Mouse (Mus musculus): Measurements from ENCODE around the gene Foxn4. TPM values are rescaled to one million over a fixed set of nuclear protein-coding genes. Genes with fewer than 3 reads are reported as not detected.

Foxn4 gene
- polyA plus RNA-seq, 1 experiment from 2014 or later, result 0.29 TPM

DNA sequence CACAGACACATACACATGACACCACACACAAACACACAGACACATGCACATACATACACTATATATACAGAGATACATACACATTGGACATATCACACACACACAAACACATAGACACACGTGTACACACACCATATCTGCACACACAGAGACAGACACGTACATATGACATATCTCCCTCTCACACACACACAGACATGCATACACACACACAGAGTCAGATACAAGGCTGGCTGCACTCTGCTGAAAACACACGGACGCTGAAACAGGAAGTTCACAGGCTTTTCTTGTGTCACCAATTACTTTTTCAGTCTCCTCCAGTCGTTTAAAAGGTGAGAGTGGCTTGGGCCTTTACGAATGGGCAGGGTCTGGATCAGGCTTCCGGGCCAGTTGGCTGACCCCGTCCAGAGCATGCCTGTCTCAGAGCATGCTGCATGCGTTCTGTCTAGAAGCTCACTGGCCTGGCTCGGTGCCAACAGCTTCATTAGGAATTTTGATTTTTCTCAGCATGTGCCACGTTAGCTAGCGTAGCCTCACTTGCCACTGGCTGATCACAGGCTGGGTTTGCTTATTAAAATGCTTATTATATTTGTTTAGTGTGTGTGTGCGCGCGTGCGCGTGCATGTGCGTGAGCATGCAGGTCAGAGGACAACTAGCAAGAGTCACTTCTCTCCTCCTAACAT, 24.7 kb upstream of the Foxn4 start:
- Histone ChIP-seq H3K27me3 (replicated peaks; ENCODE audit: control insufficient read depth, insufficient read depth, low read length) (peaks cover 15% of the 10 kb centered on the region), H3K9ac (ENCODE audit: low read depth, low read length) (no peak overlapping the region), H3K36me3 (ENCODE audit: control insufficient read depth, insufficient read depth, low read length) (no peaks in the 10 kb centered on the region), H3K27ac (ENCODE audit: low read depth, low read length) (no peak overlapping the region), H3K4me1 (ENCODE audit: control insufficient read depth, insufficient read depth, low read depth, low read length) (peaks cover 11% of the 10 kb centered on the region), H3K4me2 (ENCODE audit: low read length) (no peak overlapping the region), H3K9me3 (ENCODE audit: control insufficient read depth, low read length) (no peaks in the 10 kb centered on the region), H3K4me3 (ENCODE audit: low read length) (no peak overlapping the region)
- WGBS, result 33% methylated on average over 18 of the region's 18 CpGs
- no peak for ATAC-seq

DNA sequence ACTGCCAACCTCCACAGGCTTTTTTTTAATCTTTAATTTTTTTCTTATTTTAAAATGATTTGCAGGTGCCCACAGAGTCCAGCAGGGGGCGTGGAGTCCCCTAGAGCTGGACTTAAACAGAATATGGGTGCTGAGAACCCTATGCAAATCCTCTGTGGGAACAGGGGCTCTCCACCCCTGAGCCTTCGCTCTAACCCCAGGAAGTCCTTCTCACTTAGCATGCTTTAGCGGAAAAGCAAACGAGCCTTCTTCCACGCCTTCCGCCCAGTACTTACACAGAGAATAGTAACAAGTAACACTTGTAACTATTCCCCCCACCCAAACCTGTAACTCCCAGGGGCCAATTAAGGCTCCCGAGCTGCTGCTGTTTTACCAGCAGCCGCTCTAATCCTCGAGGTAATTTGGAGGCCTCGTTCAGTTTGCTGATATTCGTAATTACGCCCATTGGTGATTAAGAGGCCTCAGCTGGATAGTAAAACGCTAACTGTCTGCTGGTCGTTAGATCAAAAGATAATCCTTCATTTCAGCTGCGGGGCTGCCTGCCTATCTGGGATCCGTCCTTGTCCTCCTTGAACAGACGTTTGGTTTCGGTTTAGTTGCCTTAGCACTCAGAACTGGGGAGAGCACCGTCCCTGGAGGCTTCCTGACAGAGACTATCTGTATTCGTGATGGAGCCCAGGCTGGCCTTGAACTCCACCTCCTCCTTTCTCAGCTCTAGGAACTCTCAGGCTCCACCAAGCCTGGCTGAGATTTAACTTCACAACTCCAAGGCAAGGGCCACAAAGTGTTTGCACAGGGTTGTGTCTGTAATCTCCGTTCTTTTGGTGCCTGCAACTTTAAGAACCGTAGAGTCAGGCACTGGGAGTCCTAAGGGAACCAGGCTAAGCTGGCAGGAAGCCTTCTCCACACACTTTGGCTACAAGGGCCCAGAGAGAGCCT, 23.4 kb upstream of the Foxn4 start:
- H3K4me2 ChIP-seq (ENCODE audit: low read length), result no peak overlapping the region
- 28% methylated on average over 22 of the region's 22 CpGs for WGBS
- peaks cover 10% of the 10 kb centered on the region for H3K27me3 ChIP-seq (replicated peaks; ENCODE audit: control insufficient read depth, insufficient read depth, low read length)
- H3K4me3 ChIP-seq (ENCODE audit: low read length), result no peak overlapping the region
- no peak overlapping the region for H3K27ac ChIP-seq (ENCODE audit: low read depth, low read length)
- H3K36me3 ChIP-seq (ENCODE audit: control insufficient read depth, insufficient read depth, low read length), result no peaks in the 10 kb centered on the region
- ATAC-seq, result no peak
- H3K9me3 ChIP-seq (ENCODE audit: control insufficient read depth, low read length), result no peaks in the 10 kb centered on the region
- H3K9ac ChIP-seq (ENCODE audit: low read depth, low read length), result no peak overlapping the region
- H3K4me1 ChIP-seq (ENCODE audit: control insufficient read depth, insufficient read depth, low read depth, low read length), result peaks cover 11% of the 10 kb centered on the region

DNA sequence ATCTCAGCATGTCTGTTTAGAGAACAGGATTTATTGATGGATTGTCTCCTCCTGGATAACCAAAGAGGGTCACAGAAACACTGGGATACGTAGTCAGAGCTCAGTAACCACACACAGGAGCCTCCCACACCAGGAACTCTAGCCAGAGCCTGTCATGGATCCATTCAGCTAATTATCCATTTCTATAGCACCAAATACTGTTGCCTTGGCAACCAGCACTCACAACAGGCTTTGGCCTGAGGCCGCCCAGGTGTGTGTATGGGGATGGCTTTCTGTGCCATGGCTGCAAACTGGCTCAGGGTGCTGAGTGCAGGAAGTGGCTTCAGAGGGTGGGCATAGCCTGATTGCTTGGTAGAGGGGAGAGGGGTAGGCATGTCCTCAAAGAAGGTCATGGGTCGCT, 16.4 kb upstream of the Foxn4 start:
- H3K4me3 ChIP-seq (ENCODE audit: low read length), result no peak overlapping the region
- H3K27ac ChIP-seq (ENCODE audit: low read depth, low read length), result no peak overlapping the region
- peaks cover 5% of the 10 kb centered on the region for H3K4me1 ChIP-seq (ENCODE audit: control insufficient read depth, insufficient read depth, low read depth, low read length)
- H3K36me3 ChIP-seq (ENCODE audit: control insufficient read depth, insufficient read depth, low read length), result no peaks in the 10 kb centered on the region
- no peaks in the 10 kb centered on the region for H3K27me3 ChIP-seq (replicated peaks; ENCODE audit: control insufficient read depth, insufficient read depth, low read length)
- 46% methylated on average over 3 of the region's 3 CpGs for WGBS
- H3K4me2 ChIP-seq (ENCODE audit: low read length), result no peak overlapping the region
- H3K9me3 ChIP-seq (ENCODE audit: control insufficient read depth, low read length), result no peaks in the 10 kb centered on the region
- no peak overlapping the region for H3K9ac ChIP-seq (ENCODE audit: low read depth, low read length)
- ATAC-seq, result peak; percentile 75

- Histone ChIP-seq H3K36me3 (ENCODE audit: control insufficient read depth, insufficient read depth, low read length) (no peaks in the 10 kb centered on the region), H3K4me1 (ENCODE audit: control insufficient read depth, insufficient read depth, low read depth, low read length) (peaks cover 5% of the 10 kb centered on the region), H3K27me3 (replicated peaks; ENCODE audit: control insufficient read depth, insufficient read depth, low read length) (no peaks in the 10 kb centered on the region; the same call in 1 of the 2 replicates), H3K9me3 (ENCODE audit: control insufficient read depth, low read length) (no peaks in the 10 kb centered on the region), H3K9ac (ENCODE audit: low read depth, low read length) (no peak within 1 kb of the TSS), H3K4me3 (ENCODE audit: low read length) (no peak within 1 kb of the TSS), H3K27ac (ENCODE audit: low read depth, low read length) (no peak within 1 kb of the TSS), H3K4me2 (ENCODE audit: low read length) (no peak within 1 kb of the TSS)
- ATAC-seq, result no peak
- WGBS, result 50% methylated on average over 13 of the region's 13 CpGs
These were observed 15.3 kb upstream of the Foxn4 start, which contains the start of gene Myo1h for GRCm38 (mm10) chr5:114288874-114289273. Gene Myo1h, plus strand, starts transcription at chr5:114289166.

- Histone ChIP-seq H3K4me2 (ENCODE audit: low read length) (no peak overlapping the region), H3K36me3 (ENCODE audit: control insufficient read depth, insufficient read depth, low read length) (no peaks in the 10 kb centered on the region), H3K27me3 (replicated peaks; ENCODE audit: control insufficient read depth, insufficient read depth, low read length) (no peaks in the 10 kb centered on the region; the same call in 1 of the 2 replicates), H3K4me1 (ENCODE audit: control insufficient read depth, insufficient read depth, low read depth, low read length) (peaks cover 5% of the 10 kb centered on the region), H3K9me3 (ENCODE audit: control insufficient read depth, low read length) (no peaks in the 10 kb centered on the region), H3K9ac (ENCODE audit: low read depth, low read length) (no peak overlapping the region), H3K27ac (ENCODE audit: low read depth, low read length) (no peak overlapping the region), H3K4me3 (ENCODE audit: low read length) (no peak overlapping the region)
- 86% methylated on average over 5 of the region's 5 CpGs for WGBS
- no peak for ATAC-seq
These were observed 14.8 kb upstream of the Foxn4 start for GRCm38 (mm10) chr5:114288396-114288795.

DNA sequence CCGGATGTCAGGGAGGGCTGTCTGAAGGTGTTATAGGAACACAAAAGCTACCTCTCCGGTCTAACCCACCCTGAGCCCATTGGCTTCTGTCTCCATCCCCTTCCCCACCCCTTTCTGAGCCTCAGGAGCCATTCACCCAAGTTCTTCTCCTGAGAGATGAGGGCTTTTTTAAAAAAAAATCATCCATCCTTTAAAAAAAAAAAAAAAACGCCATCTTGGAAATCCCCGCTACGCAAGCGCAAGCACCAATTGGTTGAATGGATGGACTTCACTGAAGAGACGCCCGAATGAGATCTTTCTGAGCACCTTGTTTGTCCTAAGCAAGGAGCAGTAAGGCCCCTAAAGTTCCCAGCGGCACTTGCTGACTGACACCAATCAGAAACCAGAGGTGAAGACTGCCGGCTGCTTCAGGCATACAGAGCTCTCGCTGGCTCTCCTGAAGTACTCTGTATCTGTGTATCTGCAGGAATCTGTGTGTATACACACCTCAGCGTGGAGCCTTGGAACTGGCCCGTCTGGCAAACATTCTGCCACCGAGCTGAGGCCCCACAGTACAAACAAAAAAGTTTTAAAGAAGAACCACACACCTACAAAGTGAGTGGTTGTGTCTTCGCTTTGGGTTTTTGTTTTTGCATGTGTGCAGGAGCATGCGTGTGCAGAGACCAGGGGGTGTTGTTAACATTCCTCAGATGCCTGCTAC, 13.4 kb upstream of the Foxn4 start:
- no peak overlapping the region for H3K4me3 ChIP-seq (ENCODE audit: low read length)
- 87% methylated on average over 16 of the region's 16 CpGs for WGBS
- no peaks in the 10 kb centered on the region; the same call in 1 of the 2 replicates for H3K27me3 ChIP-seq (replicated peaks; ENCODE audit: control insufficient read depth, insufficient read depth, low read length)
- peaks cover 5% of the 10 kb centered on the region for H3K4me1 ChIP-seq (ENCODE audit: control insufficient read depth, insufficient read depth, low read depth, low read length)
- no peak for ATAC-seq
- H3K36me3 ChIP-seq (ENCODE audit: control insufficient read depth, insufficient read depth, low read length), result no peaks in the 10 kb centered on the region
- no peak overlapping the region for H3K4me2 ChIP-seq (ENCODE audit: low read length)
- H3K9ac ChIP-seq (ENCODE audit: low read depth, low read length), result no peak overlapping the region
- no peaks in the 10 kb centered on the region for H3K9me3 ChIP-seq (ENCODE audit: control insufficient read depth, low read length)
- H3K27ac ChIP-seq (ENCODE audit: low read depth, low read length), result no peak overlapping the region

DNA sequence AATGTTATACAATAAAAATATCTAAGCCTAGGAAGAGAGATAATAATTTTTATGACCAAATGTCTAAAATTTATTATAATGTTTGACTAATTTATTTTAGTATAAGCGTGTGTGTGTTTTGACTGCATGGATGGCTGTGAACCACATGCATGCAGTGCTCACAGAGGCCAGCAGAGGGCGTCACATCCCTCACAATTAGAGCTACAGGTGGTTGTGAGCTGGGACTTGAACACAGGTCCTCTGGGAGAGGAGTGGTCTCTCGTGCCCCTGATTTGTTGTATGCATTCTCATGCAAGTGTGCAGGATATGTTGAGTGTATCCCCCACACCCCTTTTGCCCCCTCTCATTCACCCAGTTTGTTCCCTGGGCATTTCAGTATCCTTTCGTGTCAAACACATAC, 12.5 kb upstream of the Foxn4 start:
- H3K9ac ChIP-seq (ENCODE audit: low read depth, low read length), result no peak overlapping the region
- H3K4me2 ChIP-seq (ENCODE audit: low read length), result no peak overlapping the region
- no peak overlapping the region for H3K4me3 ChIP-seq (ENCODE audit: low read length)
- peaks cover 5% of the 10 kb centered on the region for H3K4me1 ChIP-seq (ENCODE audit: control insufficient read depth, insufficient read depth, low read depth, low read length)
- H3K9me3 ChIP-seq (ENCODE audit: control insufficient read depth, low read length), result no peaks in the 10 kb centered on the region
- H3K27ac ChIP-seq (ENCODE audit: low read depth, low read length), result no peak overlapping the region
- ATAC-seq, result no peak
- H3K36me3 ChIP-seq (ENCODE audit: control insufficient read depth, insufficient read depth, low read length), result no peaks in the 10 kb centered on the region
- WGBS, result 71% methylated on average over 4 of the region's 4 CpGs
- peaks cover 2% of the 10 kb centered on the region for H3K27me3 ChIP-seq (replicated peaks; ENCODE audit: control insufficient read depth, insufficient read depth, low read length)

DNA sequence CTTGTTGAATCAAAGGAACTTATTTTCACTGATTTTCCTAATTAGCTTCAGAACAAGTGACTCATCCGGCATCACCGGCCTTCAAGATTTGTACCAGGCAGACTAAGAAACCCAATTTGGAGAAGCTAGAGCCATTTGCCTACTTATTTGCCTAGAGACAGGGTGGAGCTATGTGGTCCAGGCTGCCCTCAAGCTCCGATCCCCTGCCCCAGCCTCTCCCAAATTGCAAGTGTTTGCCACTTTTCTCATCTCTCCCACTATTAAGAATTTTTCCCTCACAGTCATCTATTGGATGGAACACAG, 11.7 kb upstream of the Foxn4 start:
- Histone ChIP-seq H3K27me3 (replicated peaks; ENCODE audit: control insufficient read depth, insufficient read depth, low read length) (peaks cover 2% of the 10 kb centered on the region), H3K4me2 (ENCODE audit: low read length) (no peak overlapping the region), H3K4me1 (ENCODE audit: control insufficient read depth, insufficient read depth, low read depth, low read length) (peaks cover 5% of the 10 kb centered on the region), H3K27ac (ENCODE audit: low read depth, low read length) (no peak overlapping the region), H3K9me3 (ENCODE audit: control insufficient read depth, low read length) (no peaks in the 10 kb centered on the region), H3K9ac (ENCODE audit: low read depth, low read length) (no peak overlapping the region), H3K36me3 (ENCODE audit: control insufficient read depth, insufficient read depth, low read length) (no peaks in the 10 kb centered on the region), H3K4me3 (ENCODE audit: low read length) (no peak overlapping the region)
- no peak for ATAC-seq
- 76% methylated on average over 3 of the region's 3 CpGs for WGBS

All from hindbrain, embryonic 16.5 days (tissue).